Mouse (Mus musculus): Measurements from ENCODE around the gene Crmp1.

The Crmp1 gene

DNA sequence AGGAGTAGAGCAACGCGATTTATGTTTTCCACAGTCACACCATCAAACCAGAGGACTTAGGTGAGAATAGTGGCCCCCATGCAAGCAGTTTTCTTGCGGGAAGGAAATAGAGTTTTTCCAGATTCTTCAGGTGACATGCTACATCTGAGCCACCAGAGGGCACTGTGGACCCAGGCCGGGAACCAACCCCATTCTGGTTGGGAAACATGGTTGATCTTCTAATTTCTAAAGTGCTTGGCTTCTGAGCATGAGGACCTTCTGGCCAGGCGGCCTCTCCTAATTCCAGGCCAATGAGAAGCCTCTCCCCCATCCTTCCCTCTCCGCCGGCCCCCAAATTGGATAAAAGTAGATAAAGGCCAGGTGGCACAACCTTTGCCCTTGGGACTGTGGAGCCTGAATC is 56.6 kb downstream of the Crmp1 start:
- DNase-seq (ENCODE audit: low read depth): peak; percentile 23

DNA sequence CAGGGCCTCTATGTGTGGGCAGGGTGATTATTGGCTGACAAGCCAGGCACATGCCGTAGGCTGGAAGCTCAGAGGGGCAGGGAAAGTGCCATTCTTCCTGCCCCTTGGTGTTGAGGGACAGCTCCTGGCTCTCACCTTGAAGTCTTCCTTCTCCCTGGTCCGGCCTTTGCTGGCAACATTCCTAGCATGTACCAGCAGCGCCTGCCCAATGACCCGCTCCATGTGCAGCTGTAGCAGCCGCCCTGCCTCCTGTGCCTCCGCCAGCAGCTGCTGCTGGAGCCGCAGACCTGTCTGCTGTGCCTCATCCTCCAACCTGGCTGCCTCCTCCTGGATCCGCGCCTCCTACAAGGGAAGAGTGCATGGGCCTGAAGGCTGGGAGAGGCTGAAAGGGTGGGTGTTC is 68.3 kb downstream of the Crmp1 start:
- DNase-seq (ENCODE audit: low read depth): no peak

DNA sequence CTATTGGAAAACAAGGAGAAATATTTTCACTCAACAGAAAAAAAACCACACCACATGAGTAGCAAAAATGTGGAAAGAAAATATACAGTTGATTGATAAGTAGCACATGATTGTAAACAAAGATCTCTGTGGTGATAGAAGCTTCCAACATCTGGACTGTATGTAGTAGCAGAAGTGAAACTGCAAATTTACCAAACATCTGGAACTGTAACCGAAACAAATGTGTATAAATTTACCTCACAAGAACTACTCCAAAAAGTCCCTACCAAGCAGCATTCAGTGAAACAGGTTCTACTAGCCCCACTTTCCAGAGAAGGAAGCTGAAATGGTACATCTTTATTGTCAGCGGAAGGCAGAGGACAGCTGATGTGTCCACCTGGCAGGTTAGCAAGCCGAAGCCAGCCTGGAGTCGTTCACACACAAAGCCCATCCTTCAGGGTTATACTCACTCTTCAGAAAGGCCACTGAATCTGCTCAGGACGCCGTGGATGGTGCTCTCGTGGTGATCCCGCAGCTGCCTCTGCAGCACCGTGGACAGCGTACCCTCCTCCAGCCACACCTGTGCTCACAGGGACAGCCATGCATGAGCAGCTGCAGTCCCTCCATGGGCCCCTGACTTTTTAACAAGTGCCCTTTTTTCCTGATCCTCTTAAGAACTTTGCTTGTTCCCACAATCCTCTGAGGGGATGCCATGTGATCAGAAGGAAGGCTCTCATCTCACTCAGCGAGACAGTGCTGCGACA is 71.4 kb downstream of the Crmp1 start:
- no peak for DNase-seq (ENCODE audit: low read depth)

DNA sequence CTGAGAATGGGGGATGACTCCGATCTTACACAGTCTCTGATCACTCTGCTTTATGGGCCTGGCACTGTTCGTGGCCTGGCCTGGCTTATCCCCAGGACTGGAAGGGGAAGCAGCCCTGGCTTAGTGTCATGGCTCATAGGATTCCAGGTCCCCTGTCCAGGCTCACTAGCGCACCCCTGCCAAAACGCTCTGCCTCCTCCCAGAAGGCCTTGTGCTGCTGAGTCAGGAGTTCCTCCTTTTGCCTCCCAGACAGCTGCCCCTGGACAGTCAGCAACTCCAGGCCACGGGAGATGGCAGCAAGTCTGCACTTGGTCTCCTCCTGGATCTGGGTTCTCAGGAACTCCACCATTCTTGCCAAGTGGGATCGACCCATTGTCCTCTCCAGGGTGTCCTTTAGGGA is 77.0 kb downstream of the Crmp1 start:
- DNase-seq (ENCODE audit: low read depth): no peak

DNA sequence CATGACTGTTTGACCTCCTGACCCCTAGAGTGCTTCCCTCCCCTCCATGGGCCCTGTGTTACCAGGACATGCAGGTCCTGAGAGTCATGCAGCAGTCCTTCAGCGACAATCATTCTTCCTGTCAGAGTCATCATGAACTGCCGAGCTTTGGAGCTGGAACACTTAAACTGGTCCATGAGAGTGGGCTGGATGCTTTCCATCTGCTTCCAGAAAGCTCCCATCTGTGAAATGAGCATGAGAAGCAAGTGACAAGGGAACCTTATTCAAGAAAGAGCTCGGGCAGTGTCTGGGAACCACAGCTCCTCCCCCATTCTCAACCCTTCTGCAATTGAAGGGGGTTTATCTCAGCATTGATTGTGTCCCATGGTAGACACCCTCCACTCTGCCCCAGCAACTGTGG is 78.4 kb downstream of the Crmp1 start:
- DNase-seq (ENCODE audit: low read depth): no peak

DNA sequence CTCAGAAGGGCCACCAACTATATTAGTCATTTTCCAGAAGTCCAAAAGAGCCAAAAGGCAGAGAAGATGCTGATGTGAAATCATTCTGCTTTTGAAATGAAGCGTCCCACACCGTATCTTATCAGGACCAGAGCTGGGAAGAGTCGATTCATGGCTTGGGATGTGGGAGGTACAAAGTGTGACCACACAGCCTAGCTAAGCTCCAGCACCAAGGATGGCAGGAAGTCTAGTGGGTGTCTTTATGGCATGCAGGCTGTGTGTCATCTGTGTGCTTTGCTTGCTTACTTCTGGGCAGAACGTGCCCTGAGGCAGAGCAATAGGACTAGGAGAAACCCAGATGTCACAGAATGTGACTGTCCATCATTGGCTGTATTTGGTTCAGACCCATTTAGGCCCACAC is 79.0 kb downstream of the Crmp1 start:
- no peak for DNase-seq (ENCODE audit: low read depth)

DNA sequence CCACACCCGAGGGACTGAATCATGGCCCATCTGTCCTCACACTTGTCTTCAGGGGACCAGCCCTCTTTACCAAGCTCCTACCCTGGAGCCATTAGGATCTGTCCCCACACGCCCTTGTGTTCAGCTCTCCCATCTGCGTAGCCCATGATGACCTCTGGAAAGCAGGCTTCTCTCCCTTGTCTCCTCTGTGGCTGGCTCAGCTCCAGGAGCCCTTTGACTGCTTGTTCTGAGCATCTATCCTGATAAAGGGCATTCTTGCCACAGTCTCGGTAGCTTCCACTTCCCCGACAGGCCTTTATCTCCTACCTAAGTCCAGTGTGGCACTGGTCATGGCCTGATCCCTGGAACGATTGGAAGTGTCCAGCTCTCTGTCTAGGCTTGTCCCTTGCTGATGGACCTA is 84.9 kb downstream of the Crmp1 start:
- no peak for DNase-seq (ENCODE audit: low read depth)

DNA sequence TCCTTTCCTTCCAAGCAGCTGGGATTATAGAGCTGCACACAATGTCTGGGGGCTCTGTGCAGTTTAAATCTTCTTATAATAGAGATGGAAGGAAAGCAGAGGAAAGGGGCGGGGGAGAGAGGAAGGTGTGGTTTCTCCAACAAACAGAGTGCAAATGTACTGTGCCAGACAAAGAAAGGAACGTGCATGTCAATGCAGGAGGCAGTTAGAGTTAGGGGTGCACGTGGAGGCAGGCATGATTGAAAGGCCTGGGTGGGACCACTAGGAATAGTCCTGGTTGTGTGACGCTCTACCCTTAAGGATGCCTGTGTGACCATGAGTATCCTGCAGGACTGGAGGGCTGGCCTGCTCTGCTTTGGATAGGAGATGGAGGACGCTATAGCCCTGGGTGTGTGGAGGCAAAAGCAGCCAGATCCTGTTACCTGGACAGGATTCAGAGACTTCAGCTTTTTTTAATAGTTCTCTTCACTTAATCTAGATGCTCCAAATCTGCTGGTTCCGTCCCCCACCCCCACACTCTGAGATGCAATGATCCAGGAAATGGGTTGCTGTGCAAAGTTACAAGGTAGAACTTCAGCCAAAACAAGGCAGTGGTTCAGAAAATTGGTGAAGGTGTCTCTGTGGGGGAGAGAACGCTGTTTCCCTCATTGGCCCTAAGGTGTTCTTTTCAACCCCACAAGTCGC is 88.9 kb downstream of the Crmp1 start:
- DNase-seq (ENCODE audit: low read depth): no peak

DNA sequence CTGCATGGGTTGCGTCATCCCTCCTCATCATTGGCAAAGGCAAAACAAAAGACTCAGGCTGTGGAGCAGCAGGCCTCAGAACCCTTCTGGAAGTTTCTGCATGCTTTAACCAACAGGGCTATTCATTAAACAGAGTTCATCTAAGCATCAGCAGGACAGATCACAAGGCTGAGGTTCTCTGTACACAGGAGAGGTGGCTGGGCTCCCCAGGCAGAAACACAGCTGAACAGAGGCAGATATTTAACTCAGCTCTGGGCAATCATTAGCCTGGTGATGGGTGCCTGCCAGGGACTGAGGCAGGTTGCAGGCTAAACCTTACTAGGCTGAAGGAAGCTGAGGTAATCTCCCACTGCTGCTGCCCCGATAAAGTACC is 89.4 kb downstream of the Crmp1 start:
- no peak for DNase-seq (ENCODE audit: low read depth)

DNA sequence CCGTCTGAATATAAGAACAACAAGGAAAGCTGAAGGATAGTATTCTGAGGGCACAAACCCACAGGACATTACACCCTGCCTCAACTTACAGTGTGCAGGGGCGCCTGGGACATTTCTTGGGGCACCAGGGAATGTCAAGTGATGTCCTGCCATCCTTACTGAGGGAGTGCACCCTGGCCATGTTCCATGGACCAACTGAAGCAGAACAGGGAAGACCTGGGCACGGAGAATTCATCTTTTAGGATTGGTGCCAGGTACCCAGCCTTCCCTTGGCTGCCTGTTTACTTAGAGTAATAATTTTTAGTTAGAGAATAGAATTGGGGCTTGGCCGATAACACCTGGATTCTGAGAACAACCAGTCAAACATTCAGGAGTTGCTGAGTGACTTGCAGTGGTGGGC is 90.3 kb downstream of the Crmp1 start:
- DNase-seq (ENCODE audit: low read depth): no peak

DNA sequence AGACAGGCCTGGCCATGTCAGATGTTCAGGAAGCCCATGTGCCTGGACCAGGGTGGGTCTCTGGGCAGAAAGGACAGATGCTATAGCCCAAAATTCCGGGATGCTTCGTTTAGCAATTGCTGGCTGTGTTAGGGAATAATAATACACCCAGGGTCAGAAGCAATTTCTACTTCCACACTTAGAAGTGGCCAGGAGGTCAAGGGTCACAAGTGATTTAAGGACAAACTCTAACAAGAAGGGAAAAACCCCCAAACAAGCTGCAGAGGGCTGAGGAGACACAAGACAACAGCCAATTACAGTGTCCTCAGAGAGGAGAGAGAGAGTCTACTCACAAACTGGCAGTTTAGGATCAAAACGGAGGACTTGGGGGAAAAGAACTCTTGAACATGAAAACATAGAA is 93.3 kb downstream of the Crmp1 start:
- no peak for DNase-seq (ENCODE audit: low read depth)

DNA sequence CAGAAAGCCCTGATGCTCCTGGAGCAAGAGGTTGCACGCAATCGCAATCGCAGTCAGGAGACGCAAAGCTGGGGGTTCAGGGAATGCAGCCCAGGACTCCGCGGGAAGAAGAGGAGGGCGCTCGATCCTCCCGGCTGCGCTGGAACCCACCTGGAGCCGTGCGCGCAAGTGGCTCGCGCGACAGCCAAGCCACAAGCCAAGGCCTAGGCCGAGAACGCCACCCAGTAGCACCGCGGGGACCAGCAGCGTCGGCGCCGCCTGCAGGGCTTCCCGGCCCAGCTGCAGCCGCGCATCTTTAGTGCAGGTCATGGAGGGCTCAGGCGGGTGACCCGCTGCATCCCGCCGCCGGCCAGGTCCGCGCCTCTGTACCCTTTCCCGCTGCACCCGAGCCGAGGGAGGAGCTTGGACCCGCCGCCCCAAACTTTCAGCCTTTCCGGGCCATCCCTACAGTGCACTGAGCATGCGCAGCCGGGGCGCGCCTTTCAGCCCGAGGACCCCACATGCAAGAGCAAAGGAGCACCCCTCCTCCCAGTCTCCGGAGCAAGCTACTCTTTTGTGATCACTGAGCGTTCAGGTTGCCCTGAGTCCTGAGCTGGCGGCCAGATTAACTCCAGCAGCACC is 94.9 kb downstream of the Crmp1 start, which contains the start of gene Evc:
Evc (minus strand) TSS at position 410 of the 621 bp plus-strand sequence.
- DNase-seq (ENCODE audit: low read depth): peak; percentile 28

DNA sequence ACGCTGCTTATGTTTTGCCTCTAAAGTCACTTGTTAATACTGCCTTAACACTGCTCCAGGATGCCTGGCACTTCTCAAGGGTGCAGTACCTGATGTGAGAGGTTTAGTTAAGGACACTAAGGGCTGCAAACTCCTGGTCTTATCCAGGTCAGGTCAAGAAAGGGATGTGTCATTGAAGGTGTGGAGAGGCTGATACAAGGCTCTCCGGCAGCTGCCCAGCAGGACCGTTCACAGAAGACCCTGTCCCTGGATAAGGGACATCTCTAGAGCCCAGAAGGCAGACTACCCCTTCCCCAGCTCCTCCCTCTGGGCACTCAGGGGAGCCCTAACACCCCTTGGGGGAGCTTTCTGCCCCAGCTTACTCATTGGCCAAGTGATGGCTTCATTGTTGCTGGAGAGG is 96.0 kb downstream of the Crmp1 start:
- DNase-seq (ENCODE audit: low read depth): no peak

DNA sequence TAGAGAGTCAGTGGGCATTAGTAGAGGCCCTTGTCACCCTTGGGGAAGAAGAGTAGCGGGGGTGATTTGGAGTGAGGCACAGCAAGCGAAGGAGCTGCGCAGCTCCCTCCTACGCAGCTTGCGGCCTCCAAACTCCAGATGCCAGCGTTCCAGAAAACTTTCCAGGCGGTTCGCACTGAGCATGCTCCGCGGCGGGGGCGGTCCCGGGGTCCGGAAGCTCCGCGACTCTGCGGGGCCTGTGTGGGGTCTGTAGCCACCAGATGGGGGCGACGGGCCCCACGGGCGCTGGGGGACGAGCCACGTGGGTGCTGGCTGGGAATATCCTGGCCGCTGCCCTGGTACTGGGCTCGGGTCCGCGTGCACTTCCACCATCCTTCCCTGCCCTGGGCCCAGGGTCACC is 96.5 kb downstream of the Crmp1 start, which contains the start of gene Evc2:
Evc2 (plus strand) TSS at position 212 of the 400 bp plus-strand sequence.
- no peak for DNase-seq (ENCODE audit: low read depth)
